Mouse (Mus musculus) fat pad, adult 2 months (tissue): ENCODE results near the gene Atp8b3.
A peak's percentile ranks its signal among the peaks of the same experiment; 100 is the strongest.

Experiments
- DNase-seq: peaks from one replicate; pipeline ENCODE4 v3.0.0-alpha.2; 2011; ENCODE audit warnings: low read depth, low spot score; ENCODE audit errors: extremely low read depth

The Atp8b3 gene

DNA sequence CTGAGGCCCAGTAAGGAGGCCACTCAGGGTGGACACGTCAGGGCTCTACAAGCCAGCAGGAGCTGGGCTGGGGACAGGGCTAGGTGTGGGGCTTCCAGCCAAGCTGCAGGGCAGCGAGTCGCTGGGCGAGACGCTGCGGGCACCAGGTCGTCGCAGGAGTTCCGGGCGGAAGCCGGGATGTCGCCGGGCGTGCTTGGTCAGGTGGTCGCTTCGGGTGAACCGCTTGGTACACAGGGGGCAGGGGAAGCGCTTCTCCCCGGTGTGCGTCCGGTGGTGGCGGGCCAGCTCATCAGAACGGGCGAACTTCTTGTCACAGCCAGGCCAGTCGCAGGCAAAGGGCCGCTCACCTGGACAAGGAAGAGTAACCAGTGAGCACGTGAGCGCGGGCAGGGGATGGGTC lies 30.0 kb upstream of the Atp8b3 start:
- DNase-seq, result no peak

GRCm38 (mm10) chr10:80566375-80567092 lies 27.6 kb upstream of the Atp8b3 start:
- DNase-seq, result no peak

- peak; percentile 56 for DNase-seq
Observed at GRCm38 (mm10) chr10:80561116-80561944, 22.4 kb upstream of the Atp8b3 start, which contains the start of gene Rexo1. TSS of gene Rexo1 (minus strand) at chr10:80561560.

- DNase-seq, result no peak
Observed at GRCm38 (mm10) chr10:80560621-80561020, 21.7 kb upstream of the Atp8b3 start.

DNA sequence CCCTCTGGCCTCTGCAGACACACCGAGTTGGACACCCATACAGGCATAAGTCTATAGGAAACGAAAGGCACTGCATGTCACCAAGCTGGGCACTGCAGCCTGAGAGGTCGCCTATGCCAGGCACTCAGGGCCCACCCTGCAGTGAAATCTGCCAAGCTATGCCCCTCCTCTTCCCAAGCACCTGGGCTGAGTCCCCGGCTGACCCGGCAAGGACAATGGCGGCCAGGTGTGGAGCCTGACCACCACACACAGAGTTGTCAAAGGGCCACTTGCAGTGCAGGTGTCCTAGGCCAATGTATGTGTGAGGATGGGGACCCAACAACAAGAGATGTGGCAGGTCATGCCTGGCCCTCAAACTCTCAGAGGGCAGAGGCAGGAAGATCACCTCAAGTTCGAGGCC lies 20.5 kb upstream of the Atp8b3 start:
- no peak for DNase-seq

DNA sequence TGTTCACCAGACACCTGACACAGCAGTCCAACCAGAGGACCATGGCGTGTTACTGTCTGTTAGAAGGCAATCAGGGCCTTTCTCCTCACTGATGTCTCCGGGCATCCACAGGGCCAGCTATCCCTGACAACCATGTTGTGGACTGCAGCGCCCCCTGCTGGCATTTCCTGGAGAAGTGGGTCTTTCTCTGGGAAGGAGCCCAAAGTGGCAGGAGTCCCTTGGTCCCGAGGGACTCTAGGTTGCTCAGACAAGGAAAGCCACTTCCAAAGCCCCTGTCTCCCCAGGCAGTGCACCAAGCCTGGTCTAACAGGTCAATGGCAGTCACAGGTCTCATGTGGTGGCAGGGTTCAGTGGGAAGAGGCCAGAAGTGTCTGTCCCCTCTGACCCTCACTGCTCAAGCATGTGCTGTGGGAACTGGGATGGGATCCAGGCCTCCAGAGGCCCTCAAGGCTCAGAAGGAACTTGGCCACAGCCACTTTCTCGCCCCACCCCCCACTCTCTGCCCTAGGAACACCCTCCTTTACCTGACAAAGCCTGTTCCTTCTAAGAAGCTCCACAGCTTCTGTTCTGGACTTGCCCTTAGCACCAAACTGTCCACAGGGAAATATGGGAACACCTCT lies 18.5 kb upstream of the Atp8b3 start:
- DNase-seq, result no peak

DNA sequence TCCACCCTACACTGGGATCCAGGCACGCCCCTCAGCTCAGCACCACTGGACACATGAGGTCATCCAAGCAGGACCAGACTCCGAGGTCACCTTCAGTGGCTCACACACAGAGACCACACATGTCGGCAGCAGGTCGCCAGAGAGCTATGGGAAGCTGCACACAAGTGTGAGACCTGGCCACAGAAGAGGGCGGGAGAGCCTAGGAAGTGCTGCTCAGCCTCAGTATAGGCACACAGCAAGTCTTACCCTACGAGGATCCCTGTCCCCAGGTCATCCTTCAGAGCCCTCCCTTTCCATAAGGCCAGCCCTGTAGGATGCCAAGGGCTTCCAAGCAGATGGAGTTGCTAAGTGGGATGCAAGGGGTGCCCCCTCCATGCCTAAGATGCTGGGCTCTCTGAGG lies 15.1 kb upstream of the Atp8b3 start:
- no peak for DNase-seq

GRCm38 (mm10) chr10:80553575-80553974 lies 14.7 kb upstream of the Atp8b3 start:
- no peak for DNase-seq

DNA sequence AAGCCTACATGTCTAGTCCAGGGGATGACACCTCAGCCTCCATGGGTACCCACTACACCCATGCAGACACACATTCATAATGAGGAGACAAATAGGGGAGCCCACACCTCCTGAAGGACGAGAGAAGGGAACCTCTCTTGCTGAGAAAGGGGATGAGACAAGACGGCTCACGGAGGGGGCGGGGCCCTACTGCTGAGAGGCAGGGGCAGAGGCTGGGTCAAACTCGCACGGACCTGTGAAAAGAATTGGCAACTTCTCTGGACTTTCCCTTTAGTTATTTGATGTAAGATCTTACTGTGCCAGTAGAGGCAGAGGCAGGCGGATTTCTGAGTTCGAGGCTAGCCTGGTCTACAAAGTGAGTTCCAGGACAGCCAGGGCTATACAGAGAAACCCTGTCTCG lies 13.4 kb upstream of the Atp8b3 start:
- DNase-seq, result no peak

GRCm38 (mm10) chr10:80549279-80549678 lies 10.4 kb upstream of the Atp8b3 start:
- DNase-seq, result no peak

DNA sequence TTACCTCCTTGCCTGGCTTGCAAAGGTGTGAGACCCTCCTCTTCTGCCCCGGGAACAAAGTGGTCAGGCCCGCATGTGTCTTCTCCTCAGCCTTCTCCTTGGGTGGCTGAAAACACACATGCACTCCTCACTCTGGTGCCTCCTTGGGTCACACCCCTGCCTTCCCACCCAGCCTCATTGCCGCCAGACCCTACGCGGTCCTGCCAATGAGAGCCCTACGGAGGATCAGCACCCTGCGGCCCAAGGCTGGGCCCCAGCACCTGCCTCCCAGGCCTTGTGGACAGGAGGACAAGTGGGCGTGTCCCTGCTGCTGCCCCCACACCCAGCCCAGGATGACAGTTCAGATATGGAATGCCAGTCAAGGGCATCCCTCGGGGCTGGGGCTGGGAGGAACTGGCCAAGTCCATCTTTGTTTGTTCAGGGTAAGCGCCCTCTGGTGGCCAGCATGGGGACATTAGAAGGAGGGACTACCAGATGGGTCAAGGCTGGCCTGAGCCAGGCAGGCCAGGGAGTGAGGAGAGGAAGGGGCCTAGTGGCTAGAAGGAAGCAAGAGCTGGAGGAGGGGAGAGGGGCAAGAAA lies 9.6 kb upstream of the Atp8b3 start:
- DNase-seq, result no peak

DNA sequence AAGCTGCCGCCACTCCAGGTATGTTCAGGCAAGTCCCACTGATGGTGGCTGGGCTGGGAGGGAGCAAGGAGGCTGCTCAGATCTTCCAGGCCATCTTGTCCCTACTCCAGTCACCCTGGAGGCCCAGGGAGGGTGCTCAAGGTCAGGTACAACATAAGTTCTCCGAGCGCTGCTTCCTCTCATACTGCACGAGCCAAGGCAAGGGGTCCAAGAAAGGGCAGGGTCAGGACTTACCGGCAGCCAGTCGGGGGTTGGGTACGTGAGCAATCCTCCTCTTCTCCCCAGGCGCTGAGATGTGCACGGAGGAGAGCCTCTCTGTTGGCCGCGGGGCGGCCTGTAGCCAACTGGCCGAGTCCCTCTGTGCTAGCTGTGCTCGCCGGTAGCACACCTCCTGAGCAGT lies 8.6 kb upstream of the Atp8b3 start:
- DNase-seq, result no peak

DNA sequence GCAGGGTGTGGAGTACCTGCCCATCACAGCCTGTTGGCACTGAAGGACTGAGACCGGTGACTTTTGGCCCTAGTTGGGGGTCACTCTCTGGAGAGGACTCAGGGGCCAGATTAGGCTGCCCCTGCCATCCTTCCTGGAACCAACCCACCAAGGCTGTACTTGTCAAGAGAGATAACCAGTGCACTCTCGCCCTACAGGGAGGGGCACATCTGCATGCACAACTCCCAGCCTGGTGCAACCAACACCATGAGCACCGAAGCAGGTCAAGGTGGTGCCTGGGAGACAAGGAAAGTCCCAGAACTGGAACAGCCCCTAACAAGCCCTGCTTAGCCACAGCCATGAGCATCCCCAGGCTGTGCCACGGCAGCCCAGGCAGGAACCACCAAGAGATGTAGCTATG lies 8.0 kb upstream of the Atp8b3 start:
- DNase-seq, result no peak

GRCm38 (mm10) chr10:80545590-80545989 lies 6.7 kb upstream of the Atp8b3 start:
- no peak for DNase-seq

GRCm38 (mm10) chr10:80543873-80544272 lies 4.9 kb upstream of the Atp8b3 start:
- no peak for DNase-seq

DNA sequence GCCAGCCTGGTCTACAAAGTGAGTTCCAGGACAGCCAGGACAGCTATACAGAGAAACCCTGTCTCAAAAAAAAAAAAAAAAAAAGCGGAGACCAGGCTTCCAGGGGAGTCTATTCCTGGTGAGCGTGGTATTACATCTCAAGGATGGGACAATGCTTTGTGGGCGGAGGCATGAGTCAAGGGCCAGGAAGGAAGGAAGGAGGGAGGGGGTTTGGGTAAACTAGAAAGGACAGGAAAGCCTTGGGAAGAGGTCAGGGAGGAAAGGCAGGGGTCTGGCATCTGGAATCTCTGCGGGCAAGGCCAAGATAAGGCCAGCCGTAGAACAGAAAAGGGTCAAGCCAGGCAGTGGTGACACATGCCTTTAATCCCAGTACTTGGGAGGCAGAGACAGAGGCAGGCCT lies 569 bp upstream of the Atp8b3 start:
- no peak for DNase-seq

DNA sequence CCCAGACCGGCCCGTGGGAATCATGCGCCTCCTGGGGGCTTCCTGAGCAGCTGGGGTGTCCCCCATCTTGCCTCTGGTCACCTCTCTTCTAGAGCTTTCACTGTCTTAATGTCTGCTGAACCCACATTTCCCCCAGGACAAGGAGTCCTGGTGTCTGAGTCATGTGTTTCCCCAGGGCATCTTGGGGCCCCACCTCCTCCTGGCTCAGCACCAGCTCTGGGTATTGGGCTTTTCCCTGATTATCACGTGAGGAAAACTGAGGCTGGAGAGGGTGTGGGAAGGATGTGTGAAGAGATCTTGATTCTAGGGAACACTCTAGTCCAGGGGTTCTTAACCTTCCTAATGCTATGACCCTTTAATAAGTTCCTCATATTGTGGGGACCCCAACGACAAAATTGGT lies 744 bp downstream of the Atp8b3 start:
- DNase-seq, result no peak

GRCm38 (mm10) chr10:80535711-80536110 lies 3.2 kb downstream of the Atp8b3 start:
- no peak for DNase-seq

DNA sequence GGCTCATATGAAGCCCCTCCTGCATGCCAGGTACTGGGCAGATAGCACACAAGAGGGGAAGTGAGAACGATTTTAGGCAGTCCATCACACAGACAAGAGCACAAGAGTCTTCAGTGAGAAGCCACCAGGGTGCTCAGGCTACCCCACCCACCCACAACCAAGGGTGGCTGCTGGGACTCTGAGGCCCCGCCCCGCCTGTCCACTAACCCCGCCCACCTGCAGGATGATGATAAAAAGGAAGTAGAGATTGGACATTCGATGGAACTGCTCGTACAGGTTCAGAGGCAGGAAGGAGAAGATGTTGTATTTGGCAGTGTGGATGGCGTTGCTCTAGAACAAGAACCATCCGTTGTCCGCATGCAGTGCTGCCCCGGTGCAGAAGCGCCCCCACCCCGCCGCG lies 3.9 kb downstream of the Atp8b3 start:
- DNase-seq, result no peak

DNA sequence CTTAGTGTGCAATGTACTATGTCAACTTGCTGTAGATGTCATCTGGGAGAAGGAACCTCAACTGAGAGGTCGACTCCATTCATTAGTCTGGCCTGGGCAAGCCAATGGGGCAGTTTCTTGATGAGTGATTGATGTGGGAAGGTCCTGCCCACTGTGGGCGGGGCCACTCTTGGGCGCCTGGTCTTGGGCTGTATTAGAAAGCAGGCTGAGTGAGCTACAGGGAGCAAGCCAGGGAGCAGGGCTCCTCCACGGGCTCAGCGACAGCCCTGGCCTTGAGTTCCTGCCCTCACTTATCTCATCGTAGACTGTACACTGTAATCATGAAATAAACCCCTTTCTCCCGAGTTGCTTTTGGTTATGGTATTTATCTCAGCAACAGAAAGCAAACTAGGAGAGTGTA lies 5.2 kb downstream of the Atp8b3 start:
- no peak for DNase-seq

DNA sequence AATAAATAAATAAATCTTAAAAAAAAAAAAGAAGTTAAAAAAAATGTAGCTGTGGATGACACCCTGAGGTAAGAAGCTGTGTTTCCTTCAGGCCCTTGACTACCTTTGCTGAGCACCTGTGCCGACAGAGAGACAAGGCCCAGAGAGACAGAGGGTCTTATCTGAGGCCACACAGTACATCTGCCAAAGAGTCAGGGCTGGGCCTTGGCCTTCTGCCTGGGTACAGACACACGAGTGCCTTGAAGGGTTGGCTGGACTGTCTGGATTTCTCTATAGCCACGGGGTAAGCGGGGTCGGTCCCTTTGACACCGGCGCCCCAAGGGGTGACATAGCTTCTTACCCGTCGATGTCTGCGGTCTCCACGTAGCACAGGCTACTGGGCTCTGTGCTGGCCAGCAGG lies 6.1 kb downstream of the Atp8b3 start:
- no peak for DNase-seq

GRCm38 (mm10) chr10:80526172-80526571 lies 12.8 kb downstream of the Atp8b3 start:
- DNase-seq, result no peak
